Mouse (Mus musculus) limb, embryonic 11.5 days (tissue): ENCODE measurements around the gene Fars2. TPM values are rescaled to one million over a fixed set of nuclear protein-coding genes. Genes with fewer than 3 reads are reported as not detected.
A peak's percentile ranks its signal among the peaks of the same experiment; 100 is the strongest.

Experiments used
- ATAC-seq: fragments of 200-750 bp; cut with Nextera tagmentation; 2 replicates; pipeline ENCODE4 v1.8.0; 2017; ENCODE audit warnings: low read depth; ENCODE audit not compliant: insufficient number of reproducible peaks, low FRiP score, low TSS enrichment
- DNase-seq: peaks from one replicate; pipeline ENCODE4 v3.0.0-alpha.2; 2015; ENCODE audit warnings: low spot score
- H3K27ac ChIP-seq: fragments of 300-500 bp; sonication (generic); replicated peaks from 2 replicates; pipeline ENCODE4 v1.5.1; 2014; ENCODE audit warnings: low read depth, mild to moderate bottlenecking, low read length
- H3K27me3 ChIP-seq: fragments of 300-500 bp; sonication (generic); 2 replicates; pipeline ENCODE4 v1.6.1; 2014; ENCODE audit warnings: mild to moderate bottlenecking, low read length, mixed read lengths; ENCODE audit not compliant: control insufficient read depth, insufficient read depth
- H3K36me3 ChIP-seq: fragments of 300-500 bp; sonication (generic); 2 replicates; pipeline ENCODE4 v1.6.1; 2014; ENCODE audit warnings: mild to moderate bottlenecking, low read length, moderate library complexity, mixed read lengths; ENCODE audit not compliant: control insufficient read depth, insufficient read depth
- H3K4me1 ChIP-seq: fragments of 300-500 bp; sonication (generic); 2 replicates; pipeline ENCODE4 v1.6.1; 2014; ENCODE audit warnings: low read length, mixed read lengths; ENCODE audit not compliant: control insufficient read depth, insufficient read depth
- H3K4me2 ChIP-seq: fragments of 300-500 bp; sonication (generic); 2 replicates; pipeline ENCODE4 v1.6.1; 2014; ENCODE audit warnings: low read depth, mild to moderate bottlenecking, moderate library complexity; ENCODE audit not compliant: severe bottlenecking
- H3K4me3 ChIP-seq: fragments of 300-500 bp; sonication (generic); 2 replicates; pipeline ENCODE4 v1.5.1; 2014; ENCODE audit warnings: low read depth, low read length
- H3K9ac ChIP-seq: fragments of 300-500 bp; sonication (generic); 2 replicates; pipeline ENCODE4 v1.6.1; 2014; ENCODE audit warnings: mild to moderate bottlenecking, low read length
- H3K9me3 ChIP-seq: fragments of 300-500 bp; sonication (generic); 2 replicates; pipeline ENCODE4 v1.6.1; 2016; ENCODE audit warnings: low read length; ENCODE audit not compliant: control insufficient read depth
- WGBS: fragments of 180-500 bp; shearing (Covaris S2); extraction: QIAGEN DNeasy Blood & Tissue Kit; methylation state at CpG from one replicate; pipeline ENCODE4 v1.1.7; 2014; 5-methylcytosine and 5-hydroxymethylcytosine counted together
- polyA plus RNA-seq: library from polyadenylated mRNA; unstranded; fragments of >200 nt; fragmentation: Nextera tagmentation; extraction: Ambion mirVana; gene quantifications from 2 replicates; pipeline ENCODE4 v1.2.1, GENCODE M21; 2014

Fars2 gene
- polyA plus RNA-seq, 1 experiment from 2014 or later, result 25.9 TPM

DNA sequence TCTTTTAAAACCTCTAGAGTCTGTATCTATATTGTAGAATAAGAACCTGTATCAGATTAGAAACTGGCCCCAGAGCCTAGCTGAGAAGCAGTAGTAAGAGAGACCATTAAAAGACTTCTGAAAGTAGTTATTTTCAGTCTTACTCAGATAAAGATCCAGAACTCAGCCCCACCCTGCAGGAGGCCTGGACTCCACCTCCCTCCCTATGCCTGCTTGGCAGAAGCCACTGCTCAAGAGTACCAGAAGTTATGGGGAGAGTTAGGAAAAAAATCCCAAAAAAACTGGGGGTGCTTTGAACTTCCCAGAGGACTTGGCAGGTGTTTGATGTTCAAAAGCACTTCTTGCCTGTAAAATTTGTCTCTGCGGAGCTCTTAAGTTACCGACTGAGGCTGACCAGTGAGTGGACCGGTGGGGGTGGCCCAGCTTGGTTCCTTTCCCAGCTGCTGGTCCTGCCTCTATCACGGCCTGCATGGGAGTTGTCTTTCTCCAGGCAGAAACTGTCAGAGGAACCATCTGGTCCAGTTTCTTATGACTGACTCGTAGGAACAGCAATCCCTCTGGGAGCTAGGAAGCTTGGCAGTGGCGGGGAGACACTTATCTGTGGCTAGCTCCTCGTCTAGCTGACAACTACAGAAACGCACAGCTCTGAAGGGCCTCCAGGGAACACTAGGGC, 411.1 kb downstream of the Fars2 start:
- peaks cover 3% of the 10 kb centered on the region; the same call in 1 of the 2 replicates for H3K4me1 ChIP-seq
- H3K27me3 ChIP-seq, result no peaks in the 10 kb centered on the region
- 56% methylated on average over 8 of the region's 8 CpGs for WGBS

DNA sequence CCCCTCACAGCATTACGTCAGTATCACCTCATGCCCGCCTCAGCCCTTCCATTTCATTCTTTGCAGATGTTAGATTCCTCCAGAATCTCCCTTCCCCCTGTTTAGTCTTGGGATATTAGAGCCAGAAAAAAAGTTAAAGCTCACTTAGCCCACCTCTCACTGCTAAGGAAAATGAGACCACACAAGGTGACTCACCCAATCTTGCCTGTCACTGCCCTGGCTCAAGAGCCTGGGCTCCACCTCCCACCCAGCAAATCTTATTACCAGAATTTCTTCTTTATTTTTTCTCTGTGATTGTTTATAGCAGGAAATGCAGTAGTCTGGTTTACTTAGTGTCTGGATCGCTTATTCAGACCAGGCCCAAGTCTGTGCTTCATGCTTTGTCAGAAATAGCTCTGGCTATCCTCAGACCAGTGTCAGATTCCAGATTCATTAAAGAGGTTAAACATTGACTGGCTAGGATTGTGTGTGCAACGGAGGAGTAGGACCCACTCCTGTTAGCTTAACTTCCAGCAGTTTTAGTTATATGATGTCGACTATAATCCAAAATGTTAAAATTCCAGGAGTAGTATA, 412.3 kb downstream of the Fars2 start:
- Histone ChIP-seq H3K36me3 (no peaks in the 10 kb centered on the region), H3K9me3 (no peaks in the 10 kb centered on the region), H3K4me3 (no peak overlapping the region), H3K27me3 (no peaks in the 10 kb centered on the region), H3K4me2 (no peak overlapping the region), H3K4me1 (peaks cover 3% of the 10 kb centered on the region; the same call in 1 of the 2 replicates), H3K9ac (no peak overlapping the region), H3K27ac (no peak overlapping the region)
- whole genome bisulfite sequencing, result 49% methylated on average over 5 of the region's 5 CpGs
- DNase-seq (peak; percentile 27), ATAC-seq (peak; percentile 80)

More for the DNA sequence above, 411.1 kb downstream of the Fars2 start:
- no peak overlapping the region for H3K9ac ChIP-seq
- ATAC-seq, result no peak
- peak overlapping the region; percentile 14; the same call in 1 of the 2 replicates for H3K27ac ChIP-seq
- H3K36me3 ChIP-seq, result no peaks in the 10 kb centered on the region
- no peak for DNase-seq
- H3K9me3 ChIP-seq, result no peaks in the 10 kb centered on the region
- H3K4me2 ChIP-seq, result no peak overlapping the region
- no peak overlapping the region for H3K4me3 ChIP-seq

DNA sequence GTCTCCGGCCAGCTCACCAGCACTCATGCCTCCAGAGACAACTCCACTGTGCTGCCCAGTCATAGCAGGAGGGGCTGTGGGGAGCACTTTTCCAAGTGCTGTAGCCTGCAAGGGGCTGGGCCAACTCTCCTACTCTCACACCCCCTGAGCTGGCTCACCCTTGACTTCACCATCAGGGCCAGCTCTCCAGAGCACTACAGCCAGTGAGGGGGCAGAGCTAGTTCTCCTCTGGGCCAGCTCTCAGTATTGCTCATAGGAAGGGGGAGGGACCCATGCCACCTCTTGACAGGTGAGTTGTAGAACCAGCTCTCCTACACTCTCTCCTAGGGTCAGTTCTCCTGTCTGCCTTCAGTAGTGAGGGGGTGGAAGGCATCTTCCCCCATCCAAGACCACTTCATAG, 413.6 kb downstream of the Fars2 start:
- 100% methylated on average over 1 of the region's 1 CpGs for WGBS
- Histone ChIP-seq H3K9me3 (no peaks in the 10 kb centered on the region), H3K27me3 (no peaks in the 10 kb centered on the region)

DNA sequence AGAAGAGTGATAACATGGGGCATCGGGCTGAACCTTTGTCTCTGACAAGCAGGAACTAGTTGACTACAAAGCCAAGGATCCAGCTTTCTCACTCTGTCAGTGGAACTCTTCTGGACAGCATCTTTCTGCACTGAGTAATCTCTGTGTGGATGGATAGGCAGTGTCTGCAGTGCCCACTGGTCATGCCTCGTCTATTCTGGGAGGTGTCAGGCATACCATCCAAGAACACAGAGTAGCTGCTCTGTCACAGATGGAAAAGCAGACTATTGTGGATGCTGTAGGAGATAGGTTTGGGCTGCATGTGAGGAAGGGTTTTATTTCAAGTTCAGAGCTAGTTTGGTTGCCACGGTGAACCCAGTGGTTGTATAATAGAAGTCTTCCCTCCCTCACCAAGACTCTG, 414.7 kb downstream of the Fars2 start:
- no peaks in the 10 kb centered on the region for H3K27me3 ChIP-seq
- H3K4me2 ChIP-seq, result no peak overlapping the region
- DNase-seq (no peak), ATAC-seq (no peak)
- no peaks in the 10 kb centered on the region for H3K9me3 ChIP-seq
- no peak overlapping the region for H3K9ac ChIP-seq
- 83% methylated on average over 3 of the region's 3 CpGs for WGBS
- no peaks in the 10 kb centered on the region for H3K36me3 ChIP-seq
- H3K4me1 ChIP-seq, result peaks cover 3% of the 10 kb centered on the region; the same call in 1 of the 2 replicates
- no peak overlapping the region for H3K27ac ChIP-seq
- no peak overlapping the region for H3K4me3 ChIP-seq

More for the DNA sequence above, 413.6 kb downstream of the Fars2 start:
- ATAC-seq, result no peak
- Histone ChIP-seq H3K4me1 (peaks cover 3% of the 10 kb centered on the region; the same call in 1 of the 2 replicates), H3K9ac (no peak overlapping the region), H3K4me3 (no peak overlapping the region), H3K4me2 (no peak overlapping the region), H3K27ac (no peak overlapping the region), H3K36me3 (no peaks in the 10 kb centered on the region)
- no peak for DNase-seq

DNA sequence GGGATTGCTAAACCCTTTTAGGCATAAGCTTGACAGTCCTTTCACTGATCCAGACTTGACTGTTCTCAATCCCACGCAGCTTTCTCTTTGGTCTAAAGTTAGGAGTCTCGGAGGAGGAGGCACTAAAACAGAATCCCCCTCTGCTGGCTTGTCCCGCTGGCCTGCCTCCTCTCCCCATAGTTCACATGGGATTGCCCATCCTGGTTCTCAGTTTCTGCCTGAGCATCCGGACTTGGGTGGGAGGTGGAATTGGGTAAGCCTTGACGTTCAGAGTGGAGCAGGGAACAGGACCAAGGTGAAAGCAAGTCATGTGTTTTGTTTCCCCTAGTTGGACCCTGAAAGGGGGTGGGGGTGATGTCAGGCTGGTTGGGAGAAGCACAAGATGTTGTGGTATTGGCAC, 415.9 kb downstream of the Fars2 start:
- Histone ChIP-seq H3K9ac (no peak overlapping the region), H3K9me3 (no peaks in the 10 kb centered on the region), H3K27ac (no peak overlapping the region), H3K27me3 (no peaks in the 10 kb centered on the region), H3K36me3 (no peaks in the 10 kb centered on the region), H3K4me3 (no peak overlapping the region), H3K4me1 (peaks cover 8% of the 10 kb centered on the region), H3K4me2 (no peak overlapping the region)
- ATAC-seq (no peak), DNase-seq (no peak)
- WGBS, result 91% methylated on average over 5 of the region's 5 CpGs

- ATAC-seq (no peak), DNase-seq (no peak)
- H3K27me3 ChIP-seq, result no peaks in the 10 kb centered on the region
- no peaks in the 10 kb centered on the region for H3K9me3 ChIP-seq
- peaks cover 10% of the 10 kb centered on the region for H3K4me1 ChIP-seq
- no peak overlapping the region for H3K4me2 ChIP-seq
- H3K27ac ChIP-seq, result no peak overlapping the region
- H3K4me3 ChIP-seq, result no peak overlapping the region
- no peak overlapping the region for H3K9ac ChIP-seq
- H3K36me3 ChIP-seq, result no peaks in the 10 kb centered on the region
- whole genome bisulfite sequencing, result 82% methylated on average over 7 of the region's 7 CpGs
These were observed 416.3 kb downstream of the Fars2 start for GRCm38 (mm10) chr13:36533518-36533917.

- Histone ChIP-seq H3K9ac (no peak overlapping the region), H3K27ac (no peak overlapping the region), H3K4me3 (no peak overlapping the region), H3K4me1 (peaks cover 8% of the 10 kb centered on the region), H3K4me2 (no peak overlapping the region), H3K27me3 (no peaks in the 10 kb centered on the region), H3K36me3 (no peaks in the 10 kb centered on the region), H3K9me3 (no peaks in the 10 kb centered on the region)
- WGBS, result 92% methylated on average over 8 of the region's 8 CpGs
- DNase-seq (no peak), ATAC-seq (no peak)
These were observed 416.8 kb downstream of the Fars2 start for GRCm38 (mm10) chr13:36533966-36534540.

- DNase-seq (no peak), ATAC-seq (no peak)
- no peak overlapping the region for H3K4me2 ChIP-seq
- WGBS, result 51% methylated on average over 3 of the region's 3 CpGs
- peaks cover 8% of the 10 kb centered on the region for H3K4me1 ChIP-seq
- no peak overlapping the region for H3K9ac ChIP-seq
- no peaks in the 10 kb centered on the region for H3K36me3 ChIP-seq
- no peaks in the 10 kb centered on the region for H3K9me3 ChIP-seq
- H3K27ac ChIP-seq, result no peak overlapping the region
- no peaks in the 10 kb centered on the region for H3K27me3 ChIP-seq
- no peak overlapping the region for H3K4me3 ChIP-seq
These were observed 420.4 kb downstream of the Fars2 start for GRCm38 (mm10) chr13:36537580-36537979.
